Comparison of ENCODE assay signal across 25 mouse cellular contexts in genomic region chr8:56684352-56684751, GRCm38 (mm10).
A peak's percentile ranks its signal among the peaks of the same experiment; 100 is the strongest.
DNase-seq lines count a peak whose midpoint lies in the region; ATAC-seq and TF ChIP-seq lines count a peak whose summit lies in the region.
"Had no signal": no experiment of that assay in that cellular context is flagged by ENCODE, and none has a peak within 500 bp of the region (broad histone marks: within the 10 kb centered on the region; RNA-seq: fewer than 3 reads in every experiment).

No protein-coding gene starts in this region.

- H3K9ac ChIP-seq in lung, postnatal 0 days (replicated peaks; ENCODE audit: low read depth) = no peak overlapping the region
- H3K9ac ChIP-seq in CH12.LX (ENCODE audit: insufficient read depth, low read depth) = peak overlapping the region; percentile 56; the same call in 1 of the 2 replicates
- H3K9ac ChIP-seq: forebrain, embryonic 15.5 days; heart, embryonic 13.5 days; intestine, embryonic 15.5 days; liver, postnatal 0 days; midbrain, embryonic 15.5 days; neural tube, embryonic 13.5 days; stomach, embryonic 15.5 days had no signal

- H3K4me2 ChIP-seq in lung, postnatal 0 days (replicated peaks; ENCODE audit: low read depth, low read length) = no peak overlapping the region
- H3K4me2 ChIP-seq in CH12.LX (ENCODE audit: insufficient read depth, low read depth, poor library complexity, severe bottlenecking) (peak overlapping the region; percentile 36; the same call in 1 of the 2 replicates), myocyte (ENCODE audit: low read depth) (peak overlapping the region; percentile 16)
- H3K4me2 ChIP-seq: forebrain, embryonic 15.5 days; heart, embryonic 13.5 days; intestine, embryonic 15.5 days; midbrain, embryonic 15.5 days; neural tube, embryonic 13.5 days; stomach, embryonic 15.5 days had no signal

- no peak for TF ChIP-seq RAD21 in CH12.LX (IDR thresholded peaks at IDR 0.05; ENCODE audit: low read depth, low read length)

- no peak overlapping the region for H3K4me3 ChIP-seq in lung, postnatal 0 days (ENCODE audit: low read depth, low read length)
- H3K4me3 ChIP-seq in CH12.LX (replicated peaks in 1 of 3; ENCODE audit: low read depth in 2 of 3, low read length in 2 of 3, poor library complexity in 1 of 3) = peak overlapping the region in 2 of 3 experiments; percentile 9 to 22
- H3K4me3 ChIP-seq in myocyte = no peak overlapping the region
- H3K4me3 ChIP-seq: forebrain, embryonic 15.5 days; heart, embryonic 13.5 days; intestine, embryonic 15.5 days; limb, embryonic 10.5 days; megakaryocyte, embryonic 14.5 days; midbrain, embryonic 15.5 days; neural tube, embryonic 13.5 days; stomach, embryonic 15.5 days had no signal

- H3K36me3 ChIP-seq in lung, postnatal 0 days (ENCODE audit: insufficient read depth, low read length) = no peaks in the 10 kb centered on the region
- H3K36me3 ChIP-seq in CH12.LX (replicated peaks in 1 of 2; ENCODE audit: control insufficient read depth in 1 of 2, insufficient read depth in 1 of 2, low read length in 1 of 2) (no peaks in the 10 kb centered on the region), myocyte (ENCODE audit: control insufficient read depth, insufficient read depth) (no peaks in the 10 kb centered on the region)
- H3K36me3 ChIP-seq: forebrain, embryonic 15.5 days; heart, embryonic 13.5 days; intestine, embryonic 15.5 days; limb, embryonic 10.5 days; midbrain, embryonic 15.5 days; neural tube, embryonic 13.5 days; stomach, embryonic 15.5 days had no signal

- no peaks in the 10 kb centered on the region for H3K27me3 ChIP-seq in lung, postnatal 0 days (replicated peaks; ENCODE audit: insufficient read depth, low read length)
- H3K27me3 ChIP-seq in CH12.LX (replicated peaks) (no peaks in the 10 kb centered on the region), myocyte (ENCODE audit: control insufficient read depth, insufficient read depth, insufficient read length) (no peaks in the 10 kb centered on the region)
- H3K27me3 ChIP-seq: forebrain, embryonic 15.5 days; heart, embryonic 13.5 days; intestine, embryonic 15.5 days; megakaryocyte, embryonic 14.5 days; midbrain, embryonic 15.5 days; neural tube, embryonic 13.5 days; stomach, embryonic 15.5 days had no signal

- no peaks in the 10 kb centered on the region for H3K4me1 ChIP-seq in lung, postnatal 0 days (ENCODE audit: insufficient read depth, low read depth, low read length)
- no peaks in the 10 kb centered on the region; a peak in 2 of 4 replicates for H3K4me1 ChIP-seq in CH12.LX (ENCODE audit: control insufficient read depth in 1 of 2, insufficient read depth in 2 of 2)
- H3K4me1 ChIP-seq: forebrain, embryonic 15.5 days; heart, embryonic 13.5 days; intestine, embryonic 15.5 days; megakaryocyte, embryonic 14.5 days; midbrain, embryonic 15.5 days; neural tube, embryonic 13.5 days; stomach, embryonic 15.5 days had no signal

- in situ Hi-C loops in CH12.LX (cut with MboI; ENCODE audit: low pct_ligation_motif_present, low pct_unique_long_range_greater_than_20kb, low sequenced_read_pairs) = no loop called here

- TF ChIP-seq EP300 in lung, postnatal 0 days (IDR thresholded peaks at IDR 0.05) = no peak
- no peak; the same call in 1 of the 2 replicates for TF ChIP-seq EP300 in CH12.LX (IDR thresholded peaks at IDR 0.05; ENCODE audit: low read length)

- no peak for TF ChIP-seq CTCF in lung, postnatal 0 days (IDR thresholded peaks at IDR 0.05)
- no peak for TF ChIP-seq CTCF in CH12.LX (conservative IDR thresholded peaks at IDR 0.05 in 1 of 2, IDR thresholded peaks at IDR 0.05 in 1 of 2; ENCODE audit: low read depth in 2 of 2, low read length in 2 of 2)

- no peak overlapping the region for H3ac ChIP-seq in myocyte (ENCODE audit: control insufficient read depth, insufficient read length)

- dilution Hi-C loops in CH12.LX (cut with MboI; ENCODE audit: extremely low pct_ligation_motif_present, extremely low pct_unique_long_range_greater_than_20kb, low sequenced_read_pairs) = no loop called here

- ATAC-seq in lung, postnatal 0 days = no peak
- ATAC-seq: forebrain, embryonic 15.5 days; hindbrain, embryonic 16.5 days; intestine, embryonic 15.5 days; liver, postnatal 0 days; midbrain, embryonic 15.5 days had no signal

- 57% methylated on average over 7 of the region's 7 CpGs for WGBS in lung, postnatal 0 days

- H3K27ac ChIP-seq in lung, postnatal 0 days (ENCODE audit: low read length) = no peak overlapping the region
- H3K27ac ChIP-seq in CH12.LX (ENCODE audit: insufficient read depth, low read depth) = no peak overlapping the region
- H3K27ac ChIP-seq: forebrain, embryonic 15.5 days; heart, embryonic 13.5 days; intestine, embryonic 15.5 days; limb, embryonic 10.5 days; midbrain, embryonic 15.5 days; neural tube, embryonic 13.5 days; stomach, embryonic 15.5 days had no signal

- H3K79me2 ChIP-seq in CH12.LX (replicated peaks; ENCODE audit: control insufficient read depth, extremely low read depth, insufficient read depth, poor library complexity, severe bottlenecking) (no peaks in the 10 kb centered on the region), myocyte (ENCODE audit: control insufficient read depth, insufficient read depth) (no peaks in the 10 kb centered on the region)

- DNase-seq in adrenal gland, postnatal 36 days = peak; percentile 6 to 37
- DNase-seq in adrenal gland, postnatal 25 days = no peak
- DNase-seq in lung, postnatal 0 days (ENCODE audit: low spot score) = peak; percentile 12
- no peak for DNase-seq in lung, postnatal 4 days
- DNase-seq in CH12.LX (ENCODE audit: extremely low read depth) = peak; percentile 66
- no peak for DNase-seq in T-cell, adult 2 months (ENCODE audit: low spot score)
- no peak for DNase-seq in layer of hippocampus, postnatal 10 days (ENCODE audit: low spot score in 2 of 2)
- DNase-seq: cerebellum, adult 8-10 months; kidney, adult 8-10 months; kidney, postnatal 10 days; liver; liver, postnatal 0 days; lung, postnatal 10 days; thymus, adult 18-20 months; thymus, postnatal 4 days had no signal

- H3K9me3 ChIP-seq in lung, postnatal 0 days (ENCODE audit: low read length) = no peaks in the 10 kb centered on the region
- no peaks in the 10 kb centered on the region for H3K9me3 ChIP-seq in CH12.LX (replicated peaks; ENCODE audit: low read length)
- H3K9me3 ChIP-seq: forebrain, embryonic 15.5 days; heart, embryonic 13.5 days; intestine, embryonic 15.5 days; limb, embryonic 10.5 days; megakaryocyte, embryonic 14.5 days; midbrain, embryonic 15.5 days; neural tube, embryonic 13.5 days; stomach, embryonic 15.5 days had no signal

- TF ChIP-seq POLR2A in CH12.LX (IDR thresholded peaks at IDR 0.05; ENCODE audit: low read depth, low read length) (no peak), myocyte (IDR thresholded peaks at IDR 0.05; ENCODE audit: insufficient read length, low read depth) (no peak)

TF ChIP-seq in CH12.LX, 34 proteins besides CTCF, POLR2A, EP300 and RAD21 (continues in another document):
- TF ChIP-seq ZNF384 (IDR thresholded peaks at IDR 0.05; ENCODE audit: low read depth, low read length) = no peak
- TF ChIP-seq USF2 (conservative IDR thresholded peaks at IDR 0.05; ENCODE audit: low read depth, low read length) = no peak
- no peak for TF ChIP-seq POLR2AphosphoS2 (IDR thresholded peaks at IDR 0.05; ENCODE audit: low read depth, low read length)
- no peak for TF ChIP-seq KAT2A (IDR thresholded peaks at IDR 0.05; ENCODE audit: insufficient replicate concordance, low read length)
- no peak for TF ChIP-seq NELFE (IDR thresholded peaks at IDR 0.05; ENCODE audit: low read depth, low read length)
- TF ChIP-seq TCF12 (IDR thresholded peaks at IDR 0.05; ENCODE audit: low read depth, low read length) = no peak
- TF ChIP-seq MEF2A (IDR thresholded peaks at IDR 0.05; ENCODE audit: borderline replicate concordance, low read depth, low read length) = no peak
- no peak for TF ChIP-seq SIN3A (IDR thresholded peaks at IDR 0.05; ENCODE audit: low read length)
- TF ChIP-seq IRF4 (IDR thresholded peaks at IDR 0.05; ENCODE audit: low read depth, low read length) = peak; percentile 71
- TF ChIP-seq MYC (IDR thresholded peaks at IDR 0.05; ENCODE audit: low read depth, low read length) = no peak
- no peak for TF ChIP-seq ZC3H11A (IDR thresholded peaks at IDR 0.05; ENCODE audit: low read depth, low read length)
- TF ChIP-seq ETS1 (conservative IDR thresholded peaks at IDR 0.05; ENCODE audit: low read depth, low read length) = 0 out of 2 replicates have a peak, but pooled peaks have one; percentile 39
- no peak for TF ChIP-seq MAX (IDR thresholded peaks at IDR 0.05; ENCODE audit: low read length)
- no peak for TF ChIP-seq USF1 (IDR thresholded peaks at IDR 0.05; ENCODE audit: low read depth, low read length)
- TF ChIP-seq TBP (conservative IDR thresholded peaks at IDR 0.05; ENCODE audit: low read depth, low read length) = 0 out of 2 replicates have a peak, but pooled peaks have one; percentile 23
- TF ChIP-seq BHLHE40 (IDR thresholded peaks at IDR 0.05; ENCODE audit: low read depth, low read length) = no peak

TF ChIP-seq in myocyte, 11 proteins besides CTCF, POLR2A, EP300 and RAD21:
- no peak for TF ChIP-seq MYOG (IDR thresholded peaks at IDR 0.05; ENCODE audit: control insufficient read depth in 1 of 3, insufficient read depth in 1 of 3, insufficient read length in 2 of 3, low read depth in 2 of 3)

Comparison
In these comparisons a context has a peak if more than half of its experiments do, and no peak if none do; other contexts are left out.
1. DNase-seq: peak in adrenal gland, postnatal 36 days (2 of 2), lung, postnatal 0 days (single experiment) and CH12.LX (single experiment); none in adrenal gland, postnatal 25 days (single experiment), lung, postnatal 4 days (0 of 2), T-cell, adult 2 months (single experiment) and layer of hippocampus, postnatal 10 days (0 of 2).
2. H3K4me3 ChIP-seq: peak in CH12.LX (2 of 3); none in lung, postnatal 0 days (single experiment) and myocyte (single experiment).